Mouse (Mus musculus): ENCODE results near the gene Slirp.

GRCm38 (mm10) chr12:87419974-87420485 lies 23.7 kb upstream of the Slirp start:
- no peak for TF ChIP-seq CTCF (IDR thresholded peaks at IDR 0.05; ENCODE audit: borderline replicate concordance, extremely low read depth, insufficient read depth, insufficient read length)
- no peak for TF ChIP-seq POLR2A (IDR thresholded peaks at IDR 0.05; ENCODE audit: borderline replicate concordance, extremely low read depth, insufficient read depth, insufficient read length, poor library complexity, severe bottlenecking)
